Mouse (Mus musculus) embryonic facial prominence, embryonic 14.5 days (tissue): ENCODE measurements around the gene Anapc5. TPM values are rescaled to one million over a fixed set of nuclear protein-coding genes. Genes with fewer than 3 reads are reported as not detected.

Source experiments
- ATAC-seq: fragments of 200-750 bp; cut with Nextera tagmentation; 2 replicates; pipeline ENCODE4 v1.8.0; 2017; ENCODE audit warnings: low read depth, moderate number of reproducible peaks, moderate TSS enrichment
- DNase-seq: peaks from one replicate; pipeline ENCODE4 v3.0.0-alpha.2; 2015; ENCODE audit warnings: low spot score
- H3K27ac ChIP-seq: fragments of 300-500 bp; sonication (generic); replicated peaks from 2 replicates; pipeline ENCODE4 v1.5.1; 2014; ENCODE audit warnings: low read depth, mild to moderate bottlenecking, low read length, moderate library complexity
- H3K27me3 ChIP-seq: fragments of 300-500 bp; sonication (generic); replicated peaks from 2 replicates; pipeline ENCODE4 v1.6.1; 2014; ENCODE audit warnings: low read length; ENCODE audit not compliant: control insufficient read depth, insufficient read depth
- H3K36me3 ChIP-seq: fragments of 300-500 bp; sonication (generic); 2 replicates; pipeline ENCODE4 v1.6.1; 2014; ENCODE audit warnings: low read length, mixed read lengths; ENCODE audit not compliant: control insufficient read depth, insufficient read depth
- H3K4me1 ChIP-seq: fragments of 300-500 bp; sonication (generic); 2 replicates; pipeline ENCODE4 v1.6.1; 2014; ENCODE audit warnings: antibody characterized with exemption, low read length; ENCODE audit not compliant: control insufficient read depth, insufficient read depth
- H3K4me2 ChIP-seq: fragments of 300-500 bp; sonication (generic); 2 replicates; pipeline ENCODE4 v1.6.1; 2014; ENCODE audit warnings: low read depth, mild to moderate bottlenecking, low read length, moderate library complexity, mixed read lengths
- H3K4me3 ChIP-seq: fragments of 300-500 bp; sonication (generic); 2 replicates; pipeline ENCODE4 v1.5.1; 2014; ENCODE audit warnings: low read depth, mild to moderate bottlenecking, low read length
- H3K9ac ChIP-seq: fragments of 300-500 bp; sonication (generic); 2 replicates; pipeline ENCODE4 v1.6.1; 2014; ENCODE audit warnings: low read depth, mild to moderate bottlenecking, low read length, moderate library complexity, mixed read lengths
- H3K9me3 ChIP-seq: fragments of 300-500 bp; sonication (generic); 2 replicates; pipeline ENCODE4 v1.6.1; 2016; ENCODE audit warnings: low read length; ENCODE audit not compliant: control insufficient read depth
- WGBS: fragments of 180-500 bp; shearing (Covaris S2); extraction: QIAGEN DNeasy Blood & Tissue Kit; methylation state at CpG from one replicate; pipeline ENCODE4 v1.1.7; 2014; 5-methylcytosine and 5-hydroxymethylcytosine counted together
- polyA plus RNA-seq: library from polyadenylated mRNA; unstranded; fragments of >200 nt; fragmentation: Nextera tagmentation; extraction: Ambion mirVana; gene quantifications from 2 replicates; pipeline ENCODE4 v1.2.1, GENCODE M21; 2014

Anapc5 gene
- polyA plus RNA-seq, 1 experiment from 2014 or later, result 367 TPM

DNA sequence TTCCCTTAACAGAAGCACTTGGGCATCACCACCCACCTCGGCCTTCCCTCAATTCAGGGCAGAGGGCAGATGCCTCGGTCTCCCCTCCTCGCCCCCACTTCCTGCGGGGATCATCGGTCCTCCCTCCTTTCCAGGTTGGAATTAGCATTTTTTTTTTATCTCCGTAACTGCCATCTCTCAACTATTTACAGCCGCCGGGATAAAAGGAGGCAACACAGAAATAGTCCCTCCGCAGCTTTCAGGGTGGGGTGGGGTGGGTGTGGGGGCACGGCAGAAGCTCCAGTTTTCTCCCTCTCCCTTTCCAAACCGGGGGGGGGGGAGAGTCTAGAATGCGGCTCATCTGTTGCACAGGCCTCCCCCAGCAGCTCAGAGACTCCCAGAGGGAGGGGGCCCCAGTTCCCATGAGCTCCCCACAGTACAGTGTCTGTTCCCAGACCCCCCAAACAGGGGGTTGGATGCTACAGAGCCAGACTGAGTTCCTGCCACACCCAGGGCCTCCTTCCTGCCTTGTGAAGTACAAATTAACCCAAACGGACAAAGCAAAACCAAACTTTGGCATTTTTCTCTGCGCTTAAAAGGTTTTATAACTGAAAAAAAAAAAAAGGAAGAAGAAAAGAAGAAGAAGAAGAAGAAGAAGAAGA lies 45.4 kb downstream of the Anapc5 start:
- Histone ChIP-seq H3K4me3 (no peak overlapping the region), H3K9ac (no peak overlapping the region), H3K27me3 (no peaks in the 10 kb centered on the region), H3K27ac (no peak overlapping the region), H3K36me3 (no peaks in the 10 kb centered on the region), H3K9me3 (no peaks in the 10 kb centered on the region), H3K4me1 (peaks cover 9% of the 10 kb centered on the region), H3K4me2 (no peak overlapping the region)
- ATAC-seq (no peak), DNase-seq (no peak)
- WGBS, result 74% methylated on average over 14 of the region's 14 CpGs

DNA sequence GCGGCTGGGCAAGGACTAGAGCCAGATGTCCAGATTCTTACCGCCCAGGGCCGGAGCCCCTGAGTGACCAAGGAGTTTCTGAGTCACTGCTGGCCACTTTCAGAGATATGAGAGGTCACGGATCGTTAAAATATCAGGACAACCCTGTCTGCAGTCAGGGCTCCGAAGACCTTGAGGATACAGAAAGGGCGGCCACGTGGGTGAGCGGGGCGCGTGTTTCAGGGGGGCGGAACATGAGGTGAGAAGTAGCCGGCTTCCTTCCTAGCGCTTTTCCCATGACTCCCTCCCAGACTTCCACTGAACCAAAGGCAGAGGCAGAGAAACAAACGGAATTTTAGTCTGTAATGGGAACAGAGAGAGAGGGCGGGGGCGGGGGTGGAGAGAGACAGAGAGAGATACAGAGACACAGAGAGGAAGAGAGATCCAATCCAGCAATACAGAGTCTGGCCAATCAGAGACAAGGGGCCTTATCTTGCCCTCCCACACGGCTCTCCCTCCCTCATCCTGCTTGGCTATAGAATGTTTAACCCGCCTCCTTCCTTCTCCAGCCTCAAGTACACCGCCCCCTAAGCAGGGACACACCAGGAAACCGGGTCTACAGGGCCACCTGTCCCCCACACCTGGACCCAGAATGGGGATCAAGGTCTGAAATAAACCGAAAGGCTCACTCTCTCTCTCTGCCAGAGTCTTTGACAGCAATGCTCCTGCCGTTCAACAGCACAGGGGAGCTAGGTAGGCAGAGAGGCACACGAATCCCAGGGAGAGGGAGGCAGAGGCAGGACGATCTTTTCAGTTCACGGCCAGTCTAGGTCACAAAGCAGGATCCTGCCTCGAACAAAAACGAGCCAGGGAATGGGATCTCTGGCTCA lies 46.2 kb downstream of the Anapc5 start:
- ATAC-seq (no peak), DNase-seq (no peak)
- Histone ChIP-seq H3K27ac (no peak overlapping the region), H3K9ac (no peak overlapping the region), H3K9me3 (no peaks in the 10 kb centered on the region), H3K4me1 (peaks cover 16% of the 10 kb centered on the region), H3K27me3 (no peaks in the 10 kb centered on the region), H3K36me3 (no peaks in the 10 kb centered on the region), H3K4me2 (no peak overlapping the region), H3K4me3 (no peak overlapping the region)
- WGBS, result 82% methylated on average over 26 of the region's 28 CpGs

DNA sequence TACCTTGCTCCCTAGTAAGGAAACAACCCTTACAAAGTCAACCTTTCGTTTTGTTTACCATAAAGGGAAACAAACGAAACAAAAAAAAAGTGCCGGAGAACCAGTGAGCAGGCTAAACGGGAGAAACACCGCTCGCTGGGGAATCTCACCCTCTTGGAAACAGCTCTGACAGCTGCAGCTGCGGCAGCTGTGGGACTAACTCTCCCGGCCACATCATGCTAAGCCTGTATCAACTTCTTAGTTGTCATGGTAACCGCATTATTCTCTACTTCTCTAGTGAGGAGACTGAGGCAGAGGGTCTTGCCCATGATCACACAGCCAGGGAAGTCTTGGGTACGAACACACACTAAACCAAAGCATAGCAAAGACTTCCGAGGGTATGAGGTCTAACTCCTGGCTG lies 47.4 kb downstream of the Anapc5 start:
- DNase-seq (peak; percentile 36), ATAC-seq (no peak)
- no peak overlapping the region for H3K4me3 ChIP-seq
- H3K9me3 ChIP-seq, result no peaks in the 10 kb centered on the region
- no peak overlapping the region for H3K27ac ChIP-seq
- peaks cover 13% of the 10 kb centered on the region for H3K4me1 ChIP-seq
- H3K27me3 ChIP-seq, result no peaks in the 10 kb centered on the region
- no peaks in the 10 kb centered on the region for H3K36me3 ChIP-seq
- no peak overlapping the region for H3K4me2 ChIP-seq
- 83% methylated on average over 11 of the region's 11 CpGs for whole genome bisulfite sequencing
- H3K9ac ChIP-seq, result no peak overlapping the region

DNA sequence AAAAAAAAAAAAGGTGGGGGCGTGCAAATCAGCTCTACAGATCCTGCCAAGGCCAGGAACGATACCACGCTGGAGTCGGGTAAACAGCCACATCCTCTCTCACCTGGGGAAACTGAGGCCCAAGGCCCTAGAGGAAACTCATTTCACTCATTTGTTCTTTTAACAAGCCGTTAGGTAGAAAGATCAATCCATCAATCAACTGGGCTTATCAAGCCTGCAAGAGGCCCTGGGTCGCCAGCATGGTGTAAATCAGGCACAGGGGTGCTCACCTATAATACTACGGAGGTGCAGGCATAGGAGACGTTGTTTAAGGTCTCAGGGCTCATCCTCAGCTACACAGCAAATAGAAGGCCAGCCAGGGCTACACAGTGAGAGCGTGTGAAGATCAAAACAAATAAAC lies 49.7 kb downstream of the Anapc5 start:
- Histone ChIP-seq H3K27me3 (no peaks in the 10 kb centered on the region), H3K36me3 (0 out of 2 replicates have a peak, but pooled peaks cover 7% of the 10 kb centered on the region), H3K4me3 (no peak overlapping the region), H3K4me2 (no peak overlapping the region), H3K9me3 (no peaks in the 10 kb centered on the region), H3K9ac (no peak overlapping the region), H3K27ac (no peak overlapping the region), H3K4me1 (peaks cover 13% of the 10 kb centered on the region)
- DNase-seq (no peak), ATAC-seq (no peak)
- WGBS, result 83% methylated on average over 9 of the region's 9 CpGs

DNA sequence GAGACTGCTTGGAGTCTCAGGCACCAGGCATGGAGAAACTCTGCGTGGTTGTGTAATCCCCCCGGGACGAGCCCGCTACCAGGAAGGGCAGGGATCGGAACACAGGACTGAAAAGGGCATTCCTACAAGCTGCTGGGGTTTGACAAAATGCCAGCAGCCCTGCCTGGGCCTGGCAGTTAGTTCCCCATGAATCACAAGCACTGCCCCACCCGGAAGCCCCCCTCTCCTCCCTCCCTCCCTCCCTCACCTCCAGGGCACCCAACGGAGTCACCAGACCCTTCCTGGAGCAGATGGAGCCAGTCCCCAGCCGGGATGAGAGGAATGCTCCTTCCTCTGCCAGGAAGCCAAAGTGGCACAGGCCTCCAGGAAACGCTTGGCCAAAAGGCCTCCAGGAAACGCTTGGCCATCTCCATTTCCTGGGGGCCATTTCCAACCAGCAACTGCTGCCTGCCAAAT lies 50.3 kb downstream of the Anapc5 start:
- peak overlapping the region; percentile 82 for H3K27ac ChIP-seq
- H3K4me1 ChIP-seq, result peaks cover 13% of the 10 kb centered on the region
- ATAC-seq (0 out of 2 replicates have a peak, but pooled peaks have one; percentile 34), DNase-seq (peak; percentile 70)
- H3K4me2 ChIP-seq, result 0 out of 2 replicates have a peak overlapping the region, but pooled peaks have one; percentile 8
- WGBS, result 50% methylated on average over 9 of the region's 10 CpGs
- H3K36me3 ChIP-seq, result 0 out of 2 replicates have a peak, but pooled peaks cover 7% of the 10 kb centered on the region
- H3K9ac ChIP-seq, result peak overlapping the region; percentile 35; the same call in 1 of the 2 replicates
- H3K27me3 ChIP-seq, result no peaks in the 10 kb centered on the region
- no peak overlapping the region for H3K4me3 ChIP-seq
- no peaks in the 10 kb centered on the region for H3K9me3 ChIP-seq

DNA sequence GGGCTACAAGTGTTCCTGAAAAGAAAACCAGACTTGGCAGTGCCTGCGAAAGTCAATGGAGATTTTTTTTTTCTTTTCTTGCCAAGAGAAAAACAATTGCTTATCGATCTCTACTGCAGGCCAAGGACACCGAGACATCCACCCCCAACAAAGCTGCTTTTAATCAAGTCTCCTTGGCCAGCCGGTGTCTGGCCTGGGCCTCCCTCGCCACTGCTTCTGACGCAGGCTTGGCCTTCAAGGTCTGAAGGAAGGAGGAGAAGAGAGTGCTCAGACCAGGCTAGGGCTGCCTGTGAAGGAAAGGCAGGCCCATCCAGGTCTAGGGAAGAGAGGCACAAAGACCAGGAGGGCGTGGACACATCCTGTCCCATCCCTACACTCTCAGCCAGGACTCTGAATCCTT lies 50.8 kb downstream of the Anapc5 start:
- H3K9ac ChIP-seq, result peak overlapping the region; percentile 35; the same call in 1 of the 2 replicates
- H3K9me3 ChIP-seq, result no peaks in the 10 kb centered on the region
- 48% methylated on average over 7 of the region's 7 CpGs for WGBS
- DNase-seq (peak; percentile 44), ATAC-seq (no peak)
- no peaks in the 10 kb centered on the region for H3K27me3 ChIP-seq
- H3K36me3 ChIP-seq, result 0 out of 2 replicates have a peak, but pooled peaks cover 7% of the 10 kb centered on the region
- no peak overlapping the region for H3K4me3 ChIP-seq
- peak overlapping the region; percentile 82 for H3K27ac ChIP-seq
- H3K4me1 ChIP-seq, result peaks cover 13% of the 10 kb centered on the region
- 0 out of 2 replicates have a peak overlapping the region, but pooled peaks have one; percentile 8 for H3K4me2 ChIP-seq

DNA sequence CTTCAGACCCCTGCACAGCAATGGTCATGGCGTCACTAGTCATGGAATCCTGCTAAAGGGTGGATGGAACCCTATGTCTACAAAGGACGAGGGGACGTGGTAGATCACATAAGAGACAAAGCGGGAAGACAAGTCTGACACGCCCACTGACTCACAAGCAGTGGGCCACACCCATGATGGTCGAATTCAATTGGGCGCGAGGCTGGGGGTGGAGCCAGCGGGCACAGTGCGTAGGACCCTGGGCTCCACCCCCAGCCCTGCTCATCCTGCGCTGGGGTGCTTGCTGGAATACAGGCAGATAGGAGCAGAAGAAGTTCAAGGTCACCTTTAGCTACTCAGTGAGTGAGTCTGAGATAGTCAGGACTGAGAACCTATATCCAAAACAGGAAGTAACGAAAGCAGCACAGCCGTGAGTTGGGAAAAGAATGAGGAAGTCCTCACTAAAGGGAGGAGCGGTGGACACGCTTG lies 52.0 kb downstream of the Anapc5 start:
- H3K4me3 ChIP-seq, result no peak overlapping the region
- H3K4me1 ChIP-seq, result peaks cover 13% of the 10 kb centered on the region
- 0 out of 2 replicates have a peak, but pooled peaks cover 7% of the 10 kb centered on the region for H3K36me3 ChIP-seq
- no peaks in the 10 kb centered on the region for H3K27me3 ChIP-seq
- DNase-seq (no peak), ATAC-seq (no peak)
- H3K4me2 ChIP-seq, result no peak overlapping the region
- no peaks in the 10 kb centered on the region for H3K9me3 ChIP-seq
- no peak overlapping the region for H3K9ac ChIP-seq
- H3K27ac ChIP-seq, result no peak overlapping the region
- WGBS, result 83% methylated on average over 15 of the region's 15 CpGs

DNA sequence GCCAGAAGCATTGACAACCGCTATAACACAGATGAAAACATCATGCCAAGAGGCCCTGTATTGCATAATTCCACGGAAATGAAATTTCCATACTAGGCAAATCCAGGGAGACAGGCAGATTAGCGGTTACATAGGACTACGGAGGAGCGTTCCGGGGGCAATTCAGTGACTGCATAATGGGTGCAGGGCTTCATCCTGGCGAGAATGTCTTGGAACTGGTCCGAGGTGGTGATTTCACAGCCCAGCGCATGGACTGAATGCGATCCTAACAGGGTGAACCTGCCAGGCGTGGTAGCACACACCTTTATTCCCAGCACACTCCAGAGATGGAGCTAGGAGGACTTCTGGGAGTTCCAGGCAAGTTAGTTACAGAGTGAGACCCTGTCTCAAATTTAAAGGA lies 53.9 kb downstream of the Anapc5 start:
- no peak overlapping the region for H3K9ac ChIP-seq
- 90% methylated on average over 11 of the region's 11 CpGs for whole genome bisulfite sequencing
- no peaks in the 10 kb centered on the region for H3K27me3 ChIP-seq
- no peak for DNase-seq
- H3K27ac ChIP-seq, result no peak overlapping the region
- no peak overlapping the region for H3K4me2 ChIP-seq
- H3K4me1 ChIP-seq, result peaks cover 13% of the 10 kb centered on the region
- no peak overlapping the region for H3K4me3 ChIP-seq
- H3K9me3 ChIP-seq, result no peaks in the 10 kb centered on the region
- no peak for ATAC-seq
- H3K36me3 ChIP-seq, result peaks cover 14% of the 10 kb centered on the region; the same call in 1 of the 2 replicates
